Mouse (Mus musculus): Measurements from ENCODE around the gene Usp39.

The Usp39 gene

DNA sequence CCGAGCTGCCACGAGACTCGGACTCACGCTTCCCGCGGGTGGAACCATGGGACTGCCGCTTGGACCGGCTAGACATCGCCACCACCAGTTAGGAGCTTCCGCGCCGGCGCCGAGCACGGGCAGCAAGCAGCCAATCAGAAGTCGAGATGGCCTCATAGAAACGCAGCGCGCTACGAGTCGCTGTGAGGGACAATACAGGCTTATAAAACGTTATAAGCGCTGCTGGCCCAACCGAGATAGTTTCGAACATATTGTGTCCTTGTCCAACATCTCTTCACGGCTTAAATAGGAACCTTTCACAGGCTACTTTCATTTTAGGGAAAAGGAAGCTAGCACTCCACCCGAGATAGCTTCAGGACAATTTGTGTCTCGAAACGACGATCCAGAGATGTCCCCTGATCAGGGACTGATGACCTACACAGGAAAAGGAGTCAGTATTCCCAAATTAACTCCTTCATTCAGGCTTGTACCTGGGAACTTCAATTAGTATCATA, at the start of gene Usp39:
Usp39 (minus strand) TSS at position 111 of the 494 bp plus-strand sequence.
- peak; percentile 93 to 96 for DNase-seq

DNA sequence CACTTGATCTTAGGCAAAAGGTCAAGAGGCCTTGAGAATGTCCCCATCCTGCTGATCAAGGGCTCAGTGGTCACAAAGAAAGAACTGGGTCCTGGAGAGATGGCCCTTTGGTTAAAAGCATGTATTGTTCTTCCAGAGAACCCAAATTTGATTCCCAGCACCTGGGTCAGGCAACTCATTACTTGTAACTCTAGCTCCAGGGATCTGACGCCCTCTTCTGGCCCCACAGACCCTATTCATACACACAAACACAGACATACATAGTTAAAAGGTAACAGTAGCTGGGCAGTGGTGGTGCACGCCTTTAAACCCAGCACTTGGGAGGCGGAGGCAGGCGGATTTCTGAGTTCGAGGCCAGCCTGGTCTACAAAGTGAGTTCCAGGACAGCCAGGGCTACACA, 47.4 kb upstream of the Usp39 start:
- no peak for DNase-seq

DNA sequence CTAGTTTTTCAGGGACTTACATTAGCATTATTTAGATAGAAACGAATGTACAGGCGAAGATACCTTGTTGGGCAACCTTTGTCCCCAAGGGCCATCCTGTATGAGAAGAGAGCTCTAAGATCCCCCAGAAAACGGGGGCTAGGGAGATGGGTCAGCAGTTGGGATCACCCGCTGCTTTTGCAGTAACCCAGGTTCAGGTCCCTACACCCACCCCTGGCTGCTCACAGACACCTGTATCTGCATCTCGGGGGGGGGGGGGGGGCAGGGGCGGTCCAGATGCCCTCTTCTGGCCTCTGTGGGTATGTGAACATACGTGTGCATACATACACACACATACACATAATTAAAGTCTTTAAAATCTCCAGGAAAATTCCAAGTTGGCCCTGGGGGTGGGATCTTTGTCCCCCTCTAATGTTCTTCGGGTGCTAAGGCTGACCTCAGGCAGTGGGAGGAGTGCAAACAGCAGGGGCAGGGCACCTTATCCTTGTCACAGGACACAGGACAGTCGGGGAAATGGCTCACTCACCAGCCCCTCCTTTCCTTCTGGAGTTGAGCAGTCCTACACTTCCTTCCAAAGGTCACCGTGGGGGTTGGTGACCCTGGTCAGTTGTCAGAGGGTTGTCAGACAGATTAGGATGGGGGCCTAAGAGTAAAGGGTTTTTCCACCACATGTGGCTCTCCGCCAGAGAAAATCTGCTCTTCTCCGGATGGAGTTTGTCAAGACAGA, 46.0 kb upstream of the Usp39 start:
- DNase-seq: peak; percentile 89 to 95

DNA sequence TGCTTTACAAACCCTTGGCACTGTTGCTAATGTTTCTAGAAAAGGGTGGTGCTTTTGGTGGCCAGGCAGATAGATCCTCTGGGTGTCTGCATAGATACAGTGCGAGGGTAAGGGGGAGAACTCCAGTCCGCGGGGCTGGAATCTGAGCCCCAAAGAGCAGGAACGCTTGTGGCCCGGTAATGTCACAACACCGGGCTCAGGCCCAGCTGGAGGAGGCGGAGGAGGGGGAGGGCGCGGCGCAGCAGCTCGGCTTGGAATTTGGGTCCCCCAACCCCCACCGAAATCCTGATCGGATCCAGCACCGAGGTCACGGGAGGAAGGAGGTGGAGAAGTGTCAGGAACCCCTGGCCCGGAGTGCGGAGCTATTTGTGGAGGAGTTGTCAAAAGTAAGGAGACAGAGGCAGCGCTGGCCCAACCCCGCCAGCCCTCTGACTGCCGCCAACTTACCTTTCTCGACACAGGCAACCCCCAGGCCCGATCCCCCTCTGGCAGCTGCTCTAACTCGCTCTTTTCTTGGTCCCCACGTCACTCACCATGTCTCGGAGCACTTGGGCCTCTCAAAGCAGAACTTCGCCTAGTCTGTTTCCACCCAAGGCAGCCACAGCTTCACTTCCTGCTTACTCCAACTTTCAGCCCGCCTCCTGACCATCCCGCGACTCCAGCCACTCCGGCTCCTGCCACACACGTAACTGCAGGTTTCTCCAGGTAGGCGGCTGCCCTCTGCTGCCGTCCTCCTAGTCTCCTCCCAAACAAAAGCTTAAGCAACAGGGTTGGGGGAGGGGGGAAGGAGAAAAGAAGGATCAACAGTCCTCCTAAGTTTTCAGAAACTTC, 45.2 kb upstream of the Usp39 start, which contains the start of gene Vamp8:
Vamp8 (minus strand) TSS at position 763 of the 831 bp plus-strand sequence.
- DNase-seq: peak; percentile 90 to 94

DNA sequence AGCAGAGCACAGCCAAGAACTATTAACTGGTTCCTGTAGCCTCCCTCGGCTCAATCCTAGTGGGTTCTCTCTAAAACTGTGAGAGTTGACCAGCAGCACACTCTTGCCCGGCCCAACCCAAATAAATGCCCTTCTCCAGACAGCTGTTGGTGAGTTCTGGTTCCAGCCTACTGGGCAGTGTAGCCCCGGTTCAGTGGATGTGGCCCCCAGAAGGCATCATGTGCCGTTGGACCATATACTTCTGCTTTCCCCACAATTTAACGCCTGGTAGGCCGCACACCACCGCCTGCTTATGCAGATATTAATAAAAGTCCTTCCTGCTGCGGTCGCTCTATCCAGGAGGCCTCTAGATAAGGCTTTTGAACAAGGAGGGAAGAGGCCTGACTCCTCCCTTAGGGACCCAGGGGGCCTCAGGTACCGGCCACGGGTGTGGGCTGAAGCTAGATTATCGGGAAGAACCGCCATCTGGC, 44.5 kb upstream of the Usp39 start:
- DNase-seq: no peak

DNA sequence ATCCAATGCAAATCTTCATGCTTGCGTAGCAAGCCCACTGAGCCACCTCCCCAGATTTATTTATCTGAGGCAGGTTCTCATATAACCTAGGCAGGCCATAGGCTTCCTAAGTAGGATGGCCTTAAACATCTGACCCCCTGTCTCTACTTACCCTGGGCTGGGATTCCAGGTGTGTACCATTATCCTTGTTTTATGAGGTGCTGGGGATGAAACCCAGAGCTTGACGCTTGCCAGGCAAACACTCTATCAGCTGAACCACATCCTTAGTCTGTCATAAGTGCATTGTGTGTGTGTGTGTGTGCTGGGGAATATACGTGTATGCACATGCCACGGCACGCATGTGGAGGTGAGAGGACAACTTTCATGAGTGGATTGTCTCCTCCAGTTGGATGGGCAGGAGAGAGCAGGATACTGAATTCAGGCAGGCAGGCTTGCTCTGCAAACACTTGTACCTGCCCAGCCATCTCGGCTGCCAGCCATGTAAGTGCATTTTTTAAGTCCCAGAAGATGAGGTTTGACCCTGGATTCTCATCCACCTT, 43.9 kb upstream of the Usp39 start:
- DNase-seq: no peak

DNA sequence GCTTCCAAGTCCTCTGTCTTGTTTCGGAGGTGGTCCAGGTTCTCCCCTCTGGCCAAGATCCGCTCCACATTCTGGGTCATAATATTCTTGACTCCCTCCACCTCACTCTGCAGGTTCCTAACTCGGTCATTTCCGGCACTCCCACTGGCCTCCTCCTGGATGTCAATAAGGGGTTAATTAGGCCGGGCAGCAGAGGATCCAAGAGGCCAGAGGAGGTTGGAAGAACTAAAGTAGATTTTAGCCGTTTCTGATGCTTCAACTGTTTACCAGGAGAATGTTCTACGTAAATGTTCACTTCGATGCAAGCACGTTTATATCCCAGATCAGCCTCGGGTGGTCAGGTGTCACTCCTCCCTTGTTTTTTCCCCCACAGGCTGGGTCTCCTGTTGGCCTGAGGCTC, 43.3 kb upstream of the Usp39 start:
- DNase-seq: no peak

DNA sequence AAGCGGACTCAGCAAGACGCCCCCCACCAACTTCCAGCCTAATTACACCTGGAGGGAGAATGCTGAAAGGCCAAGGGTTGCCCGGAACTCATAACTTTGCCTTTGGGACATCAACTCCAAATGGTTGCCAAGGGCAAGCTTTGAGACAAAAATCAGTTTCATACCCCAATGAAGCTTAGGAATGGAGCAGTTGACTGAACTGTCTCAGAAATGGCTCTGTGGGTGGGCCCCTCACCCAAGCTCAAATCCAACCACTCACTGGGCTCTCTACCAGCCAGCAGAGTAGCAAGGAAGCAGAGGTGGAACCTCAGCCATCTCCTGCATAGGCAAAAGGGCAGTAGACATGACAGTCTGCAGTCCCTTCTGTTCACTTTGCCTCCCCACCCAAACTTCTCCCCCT, 42.8 kb upstream of the Usp39 start:
- DNase-seq: no peak

DNA sequence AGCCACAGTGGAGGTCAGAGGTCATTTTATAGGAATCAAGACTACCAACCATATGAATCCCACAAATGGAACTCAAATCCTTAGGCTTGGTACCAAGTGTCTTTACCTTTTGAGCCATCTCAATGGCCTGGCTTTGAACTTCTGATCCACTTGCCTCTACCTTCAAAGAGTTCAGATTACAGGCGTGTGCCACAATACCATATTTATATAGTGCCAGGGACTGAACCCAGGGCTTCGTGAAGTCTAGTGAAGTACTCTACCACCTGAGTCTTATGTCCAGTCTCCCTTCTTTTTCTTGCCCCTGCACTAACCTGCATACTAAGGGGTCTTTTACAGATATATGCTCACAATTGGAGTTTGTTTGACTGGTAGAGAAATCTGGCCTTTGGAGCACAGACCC, 41.6 kb upstream of the Usp39 start:
- DNase-seq: no peak

DNA sequence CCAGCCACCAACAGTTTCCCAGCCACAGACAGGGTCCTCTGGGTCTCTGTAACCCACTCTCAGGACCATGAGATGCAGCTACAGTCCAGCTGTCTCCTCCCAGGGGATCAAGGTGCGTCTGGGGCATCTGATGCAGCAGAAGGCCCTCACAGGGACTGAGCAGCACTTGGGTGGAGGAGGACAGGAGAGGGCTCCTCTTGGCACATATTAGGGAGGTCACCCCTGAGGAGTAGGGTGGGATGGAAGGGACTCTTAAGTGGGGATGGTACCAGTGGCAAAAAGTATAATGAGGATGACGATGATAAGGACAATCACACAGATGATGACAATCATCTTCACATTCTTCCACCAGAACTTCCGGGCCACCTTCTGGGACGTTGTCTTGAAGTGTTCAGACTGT, 40.3 kb upstream of the Usp39 start:
- DNase-seq: no peak

DNA sequence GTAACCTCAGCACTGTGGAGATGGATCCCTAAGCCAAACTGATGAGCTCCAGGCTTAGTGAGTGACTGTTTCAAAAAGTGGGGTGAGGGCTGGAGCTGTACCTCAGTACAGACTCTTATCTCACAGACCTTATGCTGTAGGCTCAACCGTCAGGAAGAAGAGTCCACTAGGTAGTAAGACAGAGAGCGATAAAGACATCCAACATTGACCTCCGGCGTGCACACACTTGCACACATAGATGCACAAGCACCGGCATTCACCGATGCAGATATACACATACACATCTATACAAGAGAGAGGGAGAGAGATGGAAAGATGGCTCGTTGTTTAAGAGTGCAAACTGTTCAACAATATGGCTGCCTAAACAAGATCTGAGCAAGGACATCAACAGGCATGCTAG, 39.0 kb upstream of the Usp39 start:
- DNase-seq: no peak

DNA sequence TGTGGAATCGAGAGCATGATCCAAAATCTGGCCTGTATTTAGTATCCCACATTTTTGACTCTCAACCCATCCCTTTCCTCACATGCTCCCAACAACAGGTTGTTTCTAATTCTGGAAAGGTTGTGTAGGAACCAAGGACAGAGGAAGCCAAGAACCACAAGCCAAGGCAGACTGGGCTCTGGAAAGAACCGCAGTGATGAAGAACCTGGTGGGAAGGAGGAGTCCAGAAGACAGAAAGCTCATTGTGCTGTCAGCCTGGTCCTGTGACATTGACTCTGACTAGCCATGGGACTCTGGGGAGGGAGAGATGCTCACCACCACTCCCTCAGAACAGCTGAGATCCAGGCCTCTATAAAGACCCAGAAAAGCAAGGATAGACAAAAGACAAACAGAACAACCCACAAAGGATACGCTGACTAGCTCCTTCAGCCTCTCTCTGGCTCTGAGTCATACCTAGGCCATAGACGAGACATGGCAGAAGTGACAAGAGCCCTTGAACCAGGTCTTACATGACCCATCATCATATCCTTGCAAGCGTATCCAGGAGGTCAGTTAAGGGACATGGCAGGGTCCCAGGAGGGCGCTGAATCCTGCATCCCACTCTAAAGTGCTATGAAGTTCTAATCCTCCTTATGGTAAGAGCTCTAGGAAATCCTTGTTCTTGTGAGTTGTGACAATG, 38.3 kb upstream of the Usp39 start:
- DNase-seq: no peak

DNA sequence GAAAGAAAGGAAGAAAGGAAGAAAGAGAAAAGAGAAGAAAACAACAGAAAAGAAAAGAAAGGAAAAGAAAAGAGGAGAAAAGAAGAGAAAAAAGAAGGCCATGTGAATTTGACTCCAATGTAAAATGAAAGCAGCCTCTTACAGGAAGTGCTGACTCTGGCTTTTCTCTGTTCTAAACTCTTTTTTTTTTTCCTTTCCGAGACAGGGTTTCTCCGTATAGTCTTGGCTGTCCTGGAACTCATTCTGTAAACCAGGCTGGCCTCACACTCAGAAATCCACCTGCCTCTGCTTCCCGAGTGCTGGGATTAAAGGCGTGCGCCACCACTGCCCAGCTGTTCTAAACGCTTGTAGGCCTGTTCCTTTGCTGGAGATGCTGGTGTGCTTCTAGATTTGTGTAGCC, 37.5 kb upstream of the Usp39 start:
- no peak for DNase-seq

DNA sequence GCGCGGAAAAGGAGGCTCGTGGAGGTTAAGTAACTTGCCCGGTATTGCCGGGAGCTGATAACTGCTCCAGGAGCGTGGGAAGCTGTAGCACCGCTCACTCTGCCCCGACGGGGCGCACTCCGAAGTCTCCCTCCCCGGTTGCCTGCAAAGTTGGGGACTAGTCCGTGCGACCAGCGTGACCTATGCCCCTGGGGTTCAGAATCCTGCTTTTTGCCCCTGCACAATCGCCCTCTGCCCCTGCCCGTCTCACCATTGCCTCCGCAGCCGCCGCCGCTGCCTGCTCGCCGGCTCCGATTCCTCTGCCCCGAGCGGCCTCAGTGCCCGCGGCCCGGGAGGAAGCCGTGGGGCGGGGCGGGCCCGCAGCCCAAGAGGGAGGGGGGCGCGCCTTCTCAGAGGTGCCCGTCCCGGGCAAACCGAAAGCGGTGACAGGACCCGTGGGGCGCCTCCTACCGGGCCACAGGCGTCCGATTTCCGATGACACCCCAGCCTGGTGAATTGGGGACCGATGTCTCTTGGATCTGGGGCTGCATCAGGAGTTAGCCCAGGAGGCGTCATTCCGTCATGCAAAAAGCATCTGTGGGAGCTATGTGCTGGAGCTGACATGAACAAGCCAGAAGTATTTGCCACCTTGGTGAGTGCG, 35.3 kb upstream of the Usp39 start, which contains the start of gene Vamp5:
Vamp5 (minus strand) TSS at position 338 of the 640 bp plus-strand sequence.
- DNase-seq: peak; percentile 82 to 85

DNA sequence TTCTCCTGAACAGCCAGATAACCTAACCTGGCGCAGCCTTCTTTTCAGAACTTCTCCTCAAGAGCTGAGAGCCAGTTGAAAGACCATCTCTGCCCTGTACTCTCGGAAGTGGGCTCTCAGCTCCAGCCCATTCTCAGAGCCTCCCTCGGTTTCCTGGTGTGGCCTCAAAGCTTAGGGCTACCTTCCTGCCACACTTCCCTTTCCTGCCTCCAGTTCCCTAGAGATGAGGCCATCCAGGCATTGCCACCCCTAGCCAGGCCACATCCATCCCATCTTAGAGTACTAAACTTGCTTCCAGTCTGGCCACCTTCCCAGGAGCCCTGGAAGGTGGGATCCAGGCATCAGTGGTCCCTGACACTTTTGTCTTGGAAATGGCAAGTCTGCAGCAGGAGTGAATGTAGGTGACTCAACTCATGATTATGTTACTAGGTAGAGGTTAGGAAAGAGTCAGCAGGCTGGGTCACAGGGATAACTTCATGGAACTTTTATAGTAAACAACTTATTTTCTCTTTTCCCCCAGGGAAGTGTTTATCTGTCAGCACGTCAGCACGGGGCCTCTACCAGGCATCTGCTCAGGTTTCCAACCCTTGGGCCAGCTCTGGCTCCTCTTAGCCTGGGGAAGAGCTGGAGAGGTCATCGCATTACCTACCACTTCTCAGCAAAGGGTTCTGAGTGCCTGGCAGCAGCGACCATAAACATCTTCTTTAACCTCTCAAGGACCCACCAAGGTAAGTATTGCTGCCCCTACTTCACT, 34.6 kb upstream of the Usp39 start:
- no peak for DNase-seq

DNA sequence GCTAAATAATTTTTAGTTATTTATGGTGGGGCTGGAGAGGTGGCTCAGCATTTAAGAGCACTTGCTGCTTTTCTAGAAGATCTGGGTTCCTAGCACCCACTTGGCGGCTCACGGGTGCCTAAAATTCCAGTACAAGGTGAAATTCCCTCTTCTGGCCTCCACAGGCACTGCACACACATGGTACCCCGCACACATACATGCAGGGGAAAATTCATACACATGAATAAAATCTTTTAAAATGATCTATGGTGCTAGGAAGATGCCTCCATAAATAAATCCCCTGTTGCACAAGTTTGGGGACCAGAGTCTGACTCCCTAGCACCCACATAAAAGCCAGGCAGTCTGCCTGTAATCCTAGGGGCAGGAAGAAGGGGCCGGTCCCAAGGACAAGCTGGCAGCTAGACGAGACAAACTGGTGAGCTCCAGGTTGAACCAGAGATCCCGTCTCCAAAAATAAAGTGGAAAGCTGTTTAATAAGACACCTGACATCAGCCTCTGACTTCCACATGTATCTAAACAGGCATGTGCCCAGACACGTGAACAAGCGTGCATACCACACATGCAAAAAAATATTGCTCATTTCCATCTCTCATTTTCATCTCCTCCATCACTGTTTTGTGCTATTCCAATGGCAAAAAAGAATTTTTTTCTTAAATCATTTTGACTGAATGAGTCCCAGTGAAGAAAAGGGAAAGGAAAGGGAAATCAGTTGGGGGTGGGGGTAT, 33.7 kb upstream of the Usp39 start:
- DNase-seq: no peak

DNA sequence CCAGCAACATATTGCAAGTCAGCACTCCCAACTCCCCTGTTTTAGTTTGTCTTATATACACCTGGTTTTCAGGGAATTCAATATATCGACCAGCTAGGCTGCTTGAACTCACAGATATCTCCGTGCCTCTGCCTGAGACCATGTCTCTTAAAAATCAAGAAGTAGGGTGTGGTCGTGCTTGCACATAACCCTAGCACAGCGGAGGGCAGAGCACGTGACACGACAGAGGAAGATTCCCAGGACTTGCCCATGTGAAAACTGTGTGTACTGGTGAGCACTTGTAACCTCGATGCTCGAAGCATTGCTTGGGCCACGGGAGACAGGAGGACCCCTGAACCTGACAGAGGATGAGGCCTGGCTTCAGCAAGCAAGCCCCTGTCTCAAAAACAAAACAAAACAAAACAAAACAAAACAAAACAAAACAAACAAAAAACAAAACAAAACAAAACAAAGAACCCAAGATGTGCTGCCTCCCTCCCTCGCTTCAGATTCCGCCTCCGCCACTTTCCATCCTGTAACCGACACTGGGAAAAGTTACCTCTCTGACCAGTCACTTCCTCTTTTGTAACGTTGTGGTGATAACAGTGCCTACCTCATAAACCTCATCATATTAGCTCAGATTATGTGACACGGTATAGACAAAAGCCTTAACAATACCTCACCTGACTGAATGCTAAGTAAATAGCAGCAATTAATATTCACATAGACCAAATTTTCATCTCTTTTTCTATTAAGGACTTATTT, 30.0 kb upstream of the Usp39 start:
- DNase-seq: no peak

DNA sequence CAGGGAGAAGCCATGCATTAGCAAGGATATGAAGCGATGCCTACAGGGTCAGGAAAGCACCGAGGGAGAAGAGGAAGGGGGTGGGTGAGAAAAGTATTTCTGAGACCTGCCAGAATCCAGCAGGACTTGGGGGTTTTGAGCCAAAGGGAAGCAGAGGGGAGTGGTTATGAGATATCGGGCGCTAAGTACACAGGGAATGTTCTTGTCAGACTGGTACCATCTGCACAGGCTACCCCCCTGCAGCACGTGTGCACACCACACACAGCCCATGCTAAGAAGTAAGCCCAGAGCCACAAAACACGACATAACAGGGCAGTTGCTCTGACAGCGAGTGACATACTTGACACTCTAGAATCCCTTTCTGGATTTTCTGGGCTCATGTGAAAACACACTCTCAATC, 29.2 kb upstream of the Usp39 start:
- DNase-seq: no peak

DNA sequence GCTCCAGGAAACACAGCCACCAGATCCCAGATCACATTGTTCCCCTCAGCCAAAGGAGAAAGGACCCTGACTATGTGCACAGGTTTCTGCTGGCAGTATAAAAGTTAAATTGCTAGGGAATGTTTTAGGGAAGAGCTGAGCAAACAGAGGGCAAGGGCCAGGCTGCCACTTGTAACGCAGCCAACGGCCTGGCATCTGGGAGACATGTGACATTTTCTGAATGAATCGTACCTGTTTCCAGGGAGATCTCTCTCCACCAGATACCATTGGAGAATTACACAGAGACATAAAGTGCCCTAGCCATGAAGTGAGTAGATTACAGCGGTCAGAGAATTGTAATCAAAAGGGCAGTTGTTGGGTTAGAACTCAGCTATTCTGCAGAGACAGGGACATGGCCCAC, 28.2 kb upstream of the Usp39 start:
- no peak for DNase-seq

DNA sequence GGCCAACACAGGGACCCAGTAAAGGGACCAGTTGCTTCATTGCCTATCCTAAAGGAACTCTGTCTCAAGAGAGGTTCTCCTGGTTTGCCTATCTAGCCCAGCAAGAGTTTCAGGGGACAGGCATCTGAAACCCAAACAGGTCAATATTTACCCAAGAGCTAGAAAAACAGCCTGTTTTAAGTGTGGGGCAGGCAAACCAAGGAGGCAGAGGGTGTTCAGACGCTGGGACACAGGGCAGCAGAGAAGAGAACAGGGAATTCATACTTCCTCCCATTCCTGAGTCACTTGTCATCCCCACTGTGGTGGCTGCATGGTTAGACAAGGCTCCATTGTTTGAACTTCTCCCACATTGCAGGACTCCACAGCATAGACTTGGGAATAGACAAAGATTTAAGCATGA, 26.6 kb upstream of the Usp39 start:
- no peak for DNase-seq

All from kidney, adult 8-10 months (tissue).